Mouse (Mus musculus): Measurements from ENCODE around the gene Gas2l2. TPM values are rescaled to one million over a fixed set of nuclear protein-coding genes. Genes with fewer than 3 reads are reported as not detected.

Gas2l2 gene
- polyA plus RNA-seq, 1 experiment from 2014 or later = not detected

DNA sequence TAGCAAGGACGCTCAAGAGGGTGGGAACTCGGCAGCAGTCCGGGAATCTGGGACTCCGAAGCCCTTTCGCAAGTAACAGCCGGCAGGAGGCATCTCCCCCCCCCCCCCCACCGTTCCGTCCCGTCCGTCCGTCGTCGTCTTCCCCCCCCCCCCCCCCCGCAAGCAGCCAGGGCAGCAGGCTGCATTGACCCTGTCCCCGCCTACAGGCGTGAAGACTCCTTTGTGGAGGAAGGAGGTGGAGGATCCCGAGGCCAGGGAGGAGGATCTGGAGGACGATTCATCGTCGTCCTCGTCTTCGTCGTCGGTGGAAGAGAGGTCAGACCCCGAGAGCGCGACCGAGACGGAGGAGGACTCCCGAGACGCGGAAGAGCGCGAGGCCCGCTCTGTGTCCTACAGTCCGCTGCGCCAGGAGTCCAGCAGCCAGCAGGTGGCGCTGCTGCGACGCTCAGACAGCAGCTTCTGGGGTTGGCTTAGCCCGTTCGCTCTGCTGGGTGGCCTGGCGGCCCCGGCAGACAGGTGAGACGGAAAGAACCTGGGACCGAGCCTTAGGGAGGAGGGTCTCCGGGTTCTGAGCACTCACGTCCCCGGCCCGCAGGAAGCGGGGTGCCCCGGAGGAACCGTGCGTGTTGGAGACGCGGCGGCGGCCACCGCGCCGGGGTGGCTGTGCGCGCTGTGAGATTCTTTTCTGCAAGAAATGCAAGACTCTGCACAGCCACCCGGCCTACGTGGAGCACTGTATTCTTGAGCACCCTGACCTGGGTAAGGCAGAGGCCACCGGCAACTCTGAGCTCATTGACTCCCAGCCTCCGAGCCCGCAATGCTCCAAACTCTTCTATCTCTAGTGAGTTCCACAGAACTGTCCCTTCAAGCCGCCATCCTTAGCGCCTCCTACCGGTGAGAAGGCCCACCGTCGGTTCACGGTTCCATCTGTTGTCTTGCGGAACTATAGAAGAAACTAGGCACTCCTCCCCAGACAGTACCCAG is 11.1 kb upstream of the Gas2l2 start:
- peak overlapping the region; percentile 62 for H3K9ac ChIP-seq (replicated peaks)
- DNase-seq (peak; percentile 91), ATAC-seq (peak; percentile 95)
- no peaks in the 10 kb centered on the region for H3K9me3 ChIP-seq (ENCODE audit: low read length)
- peaks cover 9% of the 10 kb centered on the region for H3K4me1 ChIP-seq (ENCODE audit: insufficient read depth)
- 1% methylated on average over 60 of the region's 75 CpGs for WGBS (ENCODE audit: insufficient replicate concordance)
- TF ChIP-seq EP300 (IDR thresholded peaks at IDR 0.05; ENCODE audit: low read depth) = no peak
- TF ChIP-seq CTCF (IDR thresholded peaks at IDR 0.05; ENCODE audit: low read depth) = peak; percentile 99
- H3K27ac ChIP-seq (ENCODE audit: low read depth) = peak overlapping the region; percentile 36; the same call in 1 of the 2 replicates
- peak overlapping the region; percentile 98 for H3K4me2 ChIP-seq (ENCODE audit: low read depth, low read length)
- no peaks in the 10 kb centered on the region for H3K36me3 ChIP-seq (replicated peaks; ENCODE audit: insufficient read depth, low read length)
- peak overlapping the region; percentile 70 for H3K4me3 ChIP-seq (ENCODE audit: low read depth, low read length)
- peaks cover 45% of the 10 kb centered on the region for H3K27me3 ChIP-seq (ENCODE audit: insufficient read depth, low read length)

DNA sequence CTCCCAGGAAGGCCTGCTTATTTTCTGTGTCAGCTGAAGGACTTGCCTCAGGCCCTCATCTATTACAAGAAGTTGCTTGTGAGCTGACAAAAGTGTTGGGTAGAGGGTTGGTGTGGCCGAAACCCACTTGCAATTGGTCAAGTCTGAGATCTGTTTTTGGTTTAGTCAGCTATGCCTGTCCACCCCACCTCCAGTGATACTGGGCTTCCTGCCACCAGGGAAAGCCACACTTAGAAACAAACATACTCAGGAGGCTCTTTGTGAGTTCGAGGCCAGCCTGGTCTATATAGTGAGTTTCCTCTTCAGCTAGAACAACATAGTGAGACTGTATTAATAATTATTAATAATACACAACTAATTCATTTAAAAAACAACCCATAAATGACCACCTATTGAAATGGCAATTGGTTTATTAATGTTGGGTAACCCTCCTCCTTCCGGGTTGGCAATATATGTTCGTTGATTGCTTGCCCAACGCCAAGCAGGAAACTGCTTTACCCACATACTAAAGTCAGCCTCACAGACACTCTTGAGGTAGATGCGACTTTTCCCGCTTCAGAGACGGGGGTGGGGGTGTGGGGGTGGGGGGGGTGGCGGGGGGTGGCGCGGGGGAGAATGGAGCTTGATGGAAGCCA is 10.3 kb upstream of the Gas2l2 start:
- no peak for ATAC-seq
- Histone ChIP-seq H3K4me2 (ENCODE audit: low read depth, low read length) (peak overlapping the region; percentile 98), H3K27me3 (ENCODE audit: insufficient read depth, low read length) (peaks cover 37% of the 10 kb centered on the region), H3K9me3 (ENCODE audit: low read length) (no peaks in the 10 kb centered on the region), H3K4me3 (ENCODE audit: low read depth, low read length) (peak overlapping the region; percentile 70), H3K9ac (replicated peaks) (no peak overlapping the region), H3K4me1 (ENCODE audit: insufficient read depth) (peaks cover 6% of the 10 kb centered on the region; the same call in 1 of the 2 replicates), H3K36me3 (replicated peaks; ENCODE audit: insufficient read depth, low read length) (no peaks in the 10 kb centered on the region), H3K27ac (ENCODE audit: low read depth) (no peak overlapping the region)
- no peak for DNase-seq
- no peak for TF ChIP-seq EP300 (IDR thresholded peaks at IDR 0.05; ENCODE audit: low read depth)
- no peak for TF ChIP-seq CTCF (IDR thresholded peaks at IDR 0.05; ENCODE audit: low read depth)
- 15% methylated on average over 11 of the region's 11 CpGs for WGBS (ENCODE audit: insufficient replicate concordance)

DNA sequence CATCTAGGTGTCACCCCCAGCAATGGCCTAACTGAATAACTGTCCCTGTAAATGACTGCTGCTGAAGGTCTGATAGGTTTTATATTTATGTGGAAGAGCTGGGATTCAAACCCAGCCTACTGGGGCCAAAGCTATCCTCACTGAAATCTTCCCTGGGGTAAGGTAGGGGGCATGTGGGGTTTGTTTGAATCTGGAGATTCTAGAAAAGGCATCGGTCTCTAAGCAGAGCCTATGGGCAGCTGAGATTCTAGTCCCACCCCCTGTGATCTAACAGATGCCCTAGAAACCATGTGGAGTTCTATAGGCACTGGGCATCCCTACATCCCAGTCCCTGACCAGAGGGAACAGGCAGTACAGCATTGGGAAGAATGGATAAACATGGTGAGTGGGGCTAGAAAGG is 8.1 kb upstream of the Gas2l2 start, which contains the start of gene 1700020L24Rik:
1700020L24Rik (plus strand) TSS at position 301 of the 400 bp plus-strand sequence.
- DNase-seq (no peak), ATAC-seq (no peak)
- Histone ChIP-seq H3K9me3 (ENCODE audit: low read length) (no peaks in the 10 kb centered on the region), H3K4me3 (ENCODE audit: low read depth, low read length) (no peak within 1 kb of the TSS), H3K4me1 (ENCODE audit: insufficient read depth) (0 out of 2 replicates have a peak, but pooled peaks cover 2% of the 10 kb centered on the region), H3K9ac (replicated peaks) (no peak within 1 kb of the TSS), H3K27ac (ENCODE audit: low read depth) (no peak within 1 kb of the TSS), H3K36me3 (replicated peaks; ENCODE audit: insufficient read depth, low read length) (no peaks in the 10 kb centered on the region), H3K4me2 (ENCODE audit: low read depth, low read length) (no peak within 1 kb of the TSS), H3K27me3 (ENCODE audit: insufficient read depth, low read length) (peaks cover 15% of the 10 kb centered on the region)
- TF ChIP-seq EP300 (IDR thresholded peaks at IDR 0.05; ENCODE audit: low read depth) (no peak), CTCF (IDR thresholded peaks at IDR 0.05; ENCODE audit: low read depth) (no peak)
- WGBS (ENCODE audit: insufficient replicate concordance) = 71% methylated on average over 1 of the region's 1 CpGs

DNA sequence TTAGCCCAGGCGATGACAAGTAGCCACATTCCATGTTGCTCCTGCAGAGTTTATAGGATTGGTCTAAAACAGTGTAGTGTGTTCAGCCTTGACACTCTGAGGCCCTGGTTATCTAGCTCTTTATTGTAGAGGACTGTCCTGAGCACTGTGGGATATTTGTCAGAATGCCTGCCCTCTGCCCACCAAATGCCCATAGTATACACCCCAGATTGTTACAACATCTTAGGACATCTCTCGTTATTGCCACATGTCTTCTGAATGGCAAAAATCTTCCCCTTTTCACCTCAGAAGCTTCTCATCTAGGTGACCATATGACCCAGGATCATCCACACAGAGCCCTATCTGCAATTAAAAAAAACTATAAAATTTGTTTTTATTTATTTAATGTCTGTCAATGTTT is 3.3 kb upstream of the Gas2l2 start:
- Histone ChIP-seq H3K9me3 (ENCODE audit: low read length) (no peaks in the 10 kb centered on the region), H3K9ac (replicated peaks) (no peak overlapping the region), H3K4me2 (ENCODE audit: low read depth, low read length) (no peak overlapping the region), H3K4me3 (ENCODE audit: low read depth, low read length) (no peak overlapping the region), H3K4me1 (ENCODE audit: insufficient read depth) (0 out of 2 replicates have a peak, but pooled peaks cover 2% of the 10 kb centered on the region), H3K36me3 (replicated peaks; ENCODE audit: insufficient read depth, low read length) (no peaks in the 10 kb centered on the region), H3K27ac (ENCODE audit: low read depth) (no peak overlapping the region), H3K27me3 (ENCODE audit: insufficient read depth, low read length) (0 out of 2 replicates have a peak, but pooled peaks cover 3% of the 10 kb centered on the region)
- DNase-seq = no peak
- TF ChIP-seq CTCF (IDR thresholded peaks at IDR 0.05; ENCODE audit: low read depth) (no peak), EP300 (IDR thresholded peaks at IDR 0.05; ENCODE audit: low read depth) (no peak)
- 68% methylated on average over 2 of the region's 2 CpGs for WGBS (ENCODE audit: insufficient replicate concordance)
- no peak for ATAC-seq

DNA sequence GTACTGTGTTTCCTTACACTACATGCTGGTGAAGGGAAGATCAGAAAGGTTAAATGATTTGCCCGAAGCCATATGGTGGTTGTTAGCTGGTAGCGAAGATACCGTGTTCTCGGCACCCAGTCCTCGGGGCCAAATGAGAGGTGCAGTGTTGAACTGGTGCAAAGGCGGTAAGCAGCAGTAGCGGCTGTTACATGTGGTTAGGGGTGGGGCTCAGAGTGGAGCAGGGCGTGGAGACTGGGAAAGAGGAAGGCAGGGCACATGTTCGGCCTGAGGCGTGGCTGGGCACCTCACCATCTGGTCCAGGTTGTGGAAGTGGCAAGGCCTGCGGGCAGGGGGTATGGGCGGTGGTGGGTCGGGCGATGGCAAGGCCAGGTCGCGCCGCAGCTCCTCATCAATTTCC is 2.3 kb downstream of the Gas2l2 start:
- Histone ChIP-seq H3K4me2 (ENCODE audit: low read depth, low read length) (peak overlapping the region; percentile 42), H3K27ac (ENCODE audit: low read depth) (no peak overlapping the region), H3K4me3 (ENCODE audit: low read depth, low read length) (no peak overlapping the region), H3K36me3 (replicated peaks; ENCODE audit: insufficient read depth, low read length) (no peaks in the 10 kb centered on the region), H3K9ac (replicated peaks) (no peak overlapping the region), H3K27me3 (ENCODE audit: insufficient read depth, low read length) (peaks cover 14% of the 10 kb centered on the region; the same call in 1 of the 2 replicates), H3K4me1 (ENCODE audit: insufficient read depth) (no peaks in the 10 kb centered on the region), H3K9me3 (ENCODE audit: low read length) (no peaks in the 10 kb centered on the region)
- WGBS (ENCODE audit: insufficient replicate concordance) = 14% methylated on average over 13 of the region's 17 CpGs
- ATAC-seq (peak; percentile 36; the same call in 1 of the 2 replicates), DNase-seq (peak; percentile 61)
- TF ChIP-seq CTCF (IDR thresholded peaks at IDR 0.05; ENCODE audit: low read depth) (no peak), EP300 (IDR thresholded peaks at IDR 0.05; ENCODE audit: low read depth) (no peak)

DNA sequence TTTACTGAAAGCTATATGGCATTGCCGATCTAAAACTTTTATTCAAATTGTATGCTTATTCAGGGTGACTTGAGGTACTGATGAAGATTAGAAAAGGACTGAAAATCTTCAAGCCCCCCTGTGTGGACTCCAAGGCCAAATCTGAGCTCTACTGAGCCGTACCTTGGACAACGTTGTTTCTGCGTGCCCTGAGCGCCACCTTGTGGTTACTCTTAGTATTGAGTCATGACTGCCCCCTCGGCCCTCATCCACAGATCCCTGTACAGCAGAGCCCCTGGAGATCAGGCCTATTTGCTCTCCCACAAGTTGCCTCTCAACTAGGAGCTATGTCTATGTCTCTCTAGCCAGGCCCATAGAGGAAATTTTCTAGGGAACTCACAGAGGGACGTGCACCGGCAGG is 4.6 kb downstream of the Gas2l2 start:
- no peak overlapping the region for H3K4me3 ChIP-seq (ENCODE audit: low read depth, low read length)
- H3K4me2 ChIP-seq (ENCODE audit: low read depth, low read length) = no peak overlapping the region
- peak; percentile 81 for DNase-seq
- TF ChIP-seq CTCF (IDR thresholded peaks at IDR 0.05; ENCODE audit: low read depth) (peak; percentile 95), EP300 (IDR thresholded peaks at IDR 0.05; ENCODE audit: low read depth) (no peak)
- no peaks in the 10 kb centered on the region for H3K4me1 ChIP-seq (ENCODE audit: insufficient read depth)
- H3K36me3 ChIP-seq (replicated peaks; ENCODE audit: insufficient read depth, low read length) = no peaks in the 10 kb centered on the region
- no peaks in the 10 kb centered on the region for H3K9me3 ChIP-seq (ENCODE audit: low read length)
- H3K9ac ChIP-seq (replicated peaks) = no peak overlapping the region
- no peak overlapping the region for H3K27ac ChIP-seq (ENCODE audit: low read depth)
- 6% methylated on average over 8 of the region's 8 CpGs for WGBS (ENCODE audit: insufficient replicate concordance)
- H3K27me3 ChIP-seq (ENCODE audit: insufficient read depth, low read length) = peaks cover 29% of the 10 kb centered on the region; the same call in 1 of the 2 replicates
- ATAC-seq = 0 out of 2 replicates have a peak, but pooled peaks have one; percentile 38
